In genomic region chr1:179570482-179570881, GRCm38 (mm10) we compare ENCODE assay signal across 23 mouse cellular contexts. TPM values are rescaled to one million over a fixed set of nuclear protein-coding genes. Genes with fewer than 3 reads are reported as not detected.
DNase-seq lines count a peak whose midpoint lies in the region; ATAC-seq and TF ChIP-seq lines count a peak whose summit lies in the region.
"Had no signal": no experiment of that assay in that cellular context is flagged by ENCODE, and none has a peak within 500 bp of the region (broad histone marks: within the 10 kb centered on the region; RNA-seq: fewer than 3 reads in every experiment).

No protein-coding gene starts in this region.

- H3ac ChIP-seq in C2C12 (ENCODE audit: control insufficient read depth, insufficient read length, low read depth) (no peak overlapping the region), myocyte (ENCODE audit: control insufficient read depth, insufficient read length) (no peak overlapping the region)

- no peaks in the 10 kb centered on the region for H3K9me3 ChIP-seq in liver, embryonic 14.5 days (ENCODE audit: control insufficient read depth, low read length)
- H3K9me3 ChIP-seq in liver, embryonic 12.5 days (replicated peaks) = no peaks in the 10 kb centered on the region
- H3K9me3 ChIP-seq: hindbrain, embryonic 15.5 days; limb, embryonic 13.5 days; neural tube, embryonic 13.5 days had no signal

- ATAC-seq in liver, embryonic 14.5 days (ENCODE audit: insufficient read depth) = peak; percentile 22; the same call in 1 of the 2 replicates
- ATAC-seq in liver, embryonic 12.5 days = no peak; the same call in 1 of the 2 replicates
- ATAC-seq: forebrain, embryonic 14.5 days had no signal

- peaks cover 11 to 25% of the 10 kb centered on the region in 2 experiments for H3K4me1 ChIP-seq in liver, embryonic 14.5 days (replicated peaks; ENCODE audit: control insufficient read depth in 2 of 2, insufficient read depth in 2 of 2, low read length in 1 of 2)
- H3K4me1 ChIP-seq in liver, embryonic 12.5 days = peaks cover 64% of the 10 kb centered on the region

- H3K79me2 ChIP-seq in C2C12 (ENCODE audit: control insufficient read depth, insufficient read depth) = peaks cover 46% of the 10 kb centered on the region
- peaks cover 3% of the 10 kb centered on the region for H3K79me2 ChIP-seq in myocyte (ENCODE audit: control insufficient read depth, insufficient read depth)

- DNase-seq in gastrocnemius, adult 2 months = no peak
- no peak for DNase-seq in gastrocnemius, postnatal 10 days
- DNase-seq in liver, embryonic 14.5 days (ENCODE audit: low read depth in 3 of 3, low spot score in 3 of 3) = no peak
- DNase-seq in cerebellum, postnatal 36 days = no peak
- DNase-seq: adrenal gland, adult 8-10 months; cerebellum, adult 11-12 months; cerebellum, postnatal 10 days; gastrocnemius, postnatal 36 days; heart, adult 2 months; kidney, adult 9 months; kidney, postnatal 36 days; layer of hippocampus, adult 9-11 months; lung, adult 18-20 months; lung, postnatal 14 days; midbrain, embryonic 14.5 days; right cerebral cortex, postnatal 4 days had no signal

- no peak for TF ChIP-seq EP300 in liver, embryonic 14.5 days (IDR thresholded peaks at IDR 0.05; ENCODE audit: low read depth)

- peaks cover 6% of the 10 kb centered on the region for H3K79me3 ChIP-seq in C2C12 (ENCODE audit: low read depth)

- WGBS in liver, embryonic 14.5 days (ENCODE audit: insufficient replicate concordance) = 83% methylated on average over 1 of the region's 1 CpGs
- 83% methylated on average over 1 of the region's 1 CpGs for WGBS in liver, embryonic 12.5 days (ENCODE audit: insufficient replicate concordance)

- no peaks in the 10 kb centered on the region for H3K27me3 ChIP-seq in liver, embryonic 14.5 days (ENCODE audit: control insufficient read depth, insufficient read depth, low read length)
- no peaks in the 10 kb centered on the region for H3K27me3 ChIP-seq in liver, embryonic 12.5 days (replicated peaks)
- H3K27me3 ChIP-seq in C2C12 (ENCODE audit: control insufficient read depth, insufficient read depth, insufficient read length) = no peaks in the 10 kb centered on the region
- H3K27me3 ChIP-seq in myocyte (ENCODE audit: control insufficient read depth, insufficient read depth, insufficient read length) = no peaks in the 10 kb centered on the region
- H3K27me3 ChIP-seq: hindbrain, embryonic 15.5 days; limb, embryonic 13.5 days; neural tube, embryonic 13.5 days had no signal

- no peak for TF ChIP-seq POLR2A in myocyte (IDR thresholded peaks at IDR 0.05; ENCODE audit: insufficient read length, low read depth)

- H3K36me3 ChIP-seq in liver, embryonic 14.5 days (replicated peaks; ENCODE audit: control insufficient read depth, insufficient read depth, low read depth) = no peaks in the 10 kb centered on the region
- H3K36me3 ChIP-seq in liver, embryonic 12.5 days = no peaks in the 10 kb centered on the region
- H3K36me3 ChIP-seq in C2C12 (ENCODE audit: control insufficient read depth, insufficient read depth) (no peaks in the 10 kb centered on the region), myocyte (ENCODE audit: control insufficient read depth, insufficient read depth) (no peaks in the 10 kb centered on the region)
- H3K36me3 ChIP-seq: hindbrain, embryonic 15.5 days; limb, embryonic 13.5 days; neural tube, embryonic 13.5 days had no signal

- H3K27ac ChIP-seq in gastrocnemius, adult 2 months = peak overlapping the region; percentile 84
- no peak overlapping the region for H3K27ac ChIP-seq in liver, embryonic 14.5 days
- H3K27ac ChIP-seq in liver, embryonic 12.5 days = no peak overlapping the region
- H3K27ac ChIP-seq: heart, adult 2 months; hindbrain, embryonic 15.5 days; limb, embryonic 13.5 days; neural tube, embryonic 13.5 days had no signal

- intact Hi-C loops in gastrocnemius, adult 2 months (cut with DNase I) = no loop called here

- no peak overlapping the region for H3K4me3 ChIP-seq in gastrocnemius, adult 2 months
- no peak overlapping the region for H3K4me3 ChIP-seq in liver, embryonic 14.5 days (ENCODE audit: insufficient read depth in 1 of 2, low read depth in 2 of 2, low read length in 2 of 2)
- no peak overlapping the region for H3K4me3 ChIP-seq in liver, embryonic 12.5 days
- H3K4me3 ChIP-seq in C2C12 (ENCODE audit: insufficient read depth, poor library complexity, severe bottlenecking) (no peak overlapping the region), myocyte (no peak overlapping the region)
- H3K4me3 ChIP-seq: heart, adult 2 months; hindbrain, embryonic 15.5 days; limb, embryonic 13.5 days; neural tube, embryonic 13.5 days had no signal

- no peak overlapping the region for H3K4me2 ChIP-seq in liver, embryonic 14.5 days (ENCODE audit: low read depth)
- H3K4me2 ChIP-seq in liver, embryonic 12.5 days = no peak overlapping the region
- peak overlapping the region; percentile 26 for H3K4me2 ChIP-seq in myocyte (ENCODE audit: low read depth)
- H3K4me2 ChIP-seq: hindbrain, embryonic 15.5 days; limb, embryonic 13.5 days; neural tube, embryonic 13.5 days had no signal

- no peak for TF ChIP-seq CTCF in gastrocnemius, adult 2 months (IDR thresholded peaks at IDR 0.05)
- no peak for TF ChIP-seq CTCF in liver, embryonic 14.5 days (IDR thresholded peaks at IDR 0.05; ENCODE audit: low read depth)
- TF ChIP-seq CTCF in C2C12 (IDR thresholded peaks at IDR 0.05; ENCODE audit: control insufficient read depth, insufficient read depth, insufficient read length) = no peak

- H3K9ac ChIP-seq in liver, embryonic 14.5 days (replicated peaks) = no peak overlapping the region
- no peak overlapping the region for H3K9ac ChIP-seq in liver, embryonic 12.5 days
- H3K9ac ChIP-seq: hindbrain, embryonic 15.5 days; limb, embryonic 13.5 days; neural tube, embryonic 13.5 days had no signal

TF ChIP-seq in C2C12, 6 proteins besides CTCF, POLR2A, EP300 and RAD21:
- TF ChIP-seq CEBPB (IDR thresholded peaks at IDR 0.05; ENCODE audit: low read depth) (no peak), MAX (IDR thresholded peaks at IDR 0.05) (no peak), FOSL1 (IDR thresholded peaks at IDR 0.05; ENCODE audit: insufficient read depth, low read length, poor library complexity, severe bottlenecking) (peak; percentile 74), MYOG (IDR thresholded peaks at IDR 0.05; ENCODE audit: control insufficient read depth, extremely low read depth, insufficient read length) (no peak), MYOD1 (IDR thresholded peaks at IDR 0.05; ENCODE audit: control insufficient read depth, insufficient read length, low read depth) (no peak), USF1 (IDR thresholded peaks at IDR 0.05; ENCODE audit: low read depth) (no peak)

TF ChIP-seq in myocyte, 11 proteins besides CTCF, POLR2A, EP300 and RAD21:
- TF ChIP-seq MYOG (IDR thresholded peaks at IDR 0.05; ENCODE audit: control insufficient read depth in 1 of 3, insufficient read depth in 1 of 3, insufficient read length in 2 of 3, low read depth in 2 of 3) = no peak

RNA-seq across cellular contexts. Expression of gene Cnst, which starts 24.3 kb away (rescaled TPM):
- total RNA-seq in gastrocnemius, adult 2 months (2021) = 10 to 100 TPM; 34.7 to 40.0 TPM
- total RNA-seq in gastrocnemius, postnatal 10 days (2021) = 10 to 100 TPM; 33.8 to 35.9 TPM
- 7.5 and 9.5 TPM in 2 replicates for polyA plus RNA-seq in liver, embryonic 14.5 days (2012; rRNA removed)
- 10.2 and 11.6 TPM in 2 replicates for polyA plus RNA-seq in liver, embryonic 14.5 days (2014; fragmentation: Nextera tagmentation; extraction: Ambion mirVana)
- polyA plus RNA-seq in liver, embryonic 12.5 days (2016; fragmentation: Nextera tagmentation; extraction: Ambion mirVana) = 17.8 and 18.7 TPM in 2 replicates
- polyA plus RNA-seq in C2C12 (2012; fragmentation: generic; extraction: Trizol) = 7.7 TPM
- 14.0 TPM for polyA plus RNA-seq in myocyte (2012; fragmentation: generic; extraction: Trizol)

RNA-seq across cellular contexts. Expression of gene Tfb2m, which starts 24.4 kb away (rescaled TPM):
- total RNA-seq in gastrocnemius, adult 2 months (2021) = 10 to 100 TPM; 39.8 to 41.5 TPM
- 10 to 100 TPM; 22.2 to 25.9 TPM for total RNA-seq in gastrocnemius, postnatal 10 days (2021)
- 4.0 and 6.5 TPM in 2 replicates for polyA plus RNA-seq in liver, embryonic 14.5 days (2012; rRNA removed)
- 7.8 and 9.4 TPM in 2 replicates for polyA plus RNA-seq in liver, embryonic 14.5 days (2014; fragmentation: Nextera tagmentation; extraction: Ambion mirVana)
- polyA plus RNA-seq in liver, embryonic 12.5 days (2016; fragmentation: Nextera tagmentation; extraction: Ambion mirVana) = 13.2 and 17.7 TPM in 2 replicates
- 10.2 TPM for polyA plus RNA-seq in C2C12 (2012; fragmentation: generic; extraction: Trizol)
- 14.2 TPM for polyA plus RNA-seq in myocyte (2012; fragmentation: generic; extraction: Trizol)

RNA-seq across cellular contexts. Expression of gene Smyd3, which starts 52.6 kb away (rescaled TPM):
- total RNA-seq in gastrocnemius, adult 2 months (2021) = 1 to 10 TPM; 5.1 to 5.8 TPM
- total RNA-seq in gastrocnemius, postnatal 10 days (2021) = 1 to 10 TPM; 5.8 to 6.1 TPM
- 1.5 and 2.6 TPM in 2 replicates for polyA plus RNA-seq in liver, embryonic 14.5 days (2012; rRNA removed)
- polyA plus RNA-seq in liver, embryonic 14.5 days (2014; fragmentation: Nextera tagmentation; extraction: Ambion mirVana) = 6.3 and 6.6 TPM in 2 replicates
- polyA plus RNA-seq in liver, embryonic 12.5 days (2016; fragmentation: Nextera tagmentation; extraction: Ambion mirVana) = 9.5 and 9.7 TPM in 2 replicates
- polyA plus RNA-seq in C2C12 (2012; fragmentation: generic; extraction: Trizol) (10.6 TPM), myocyte (2012; fragmentation: generic; extraction: Trizol) (22.7 TPM)
